Mouse (Mus musculus) hindbrain, postnatal 0 days (tissue): ENCODE measurements around the gene Kcnk15. TPM values are rescaled to one million over a fixed set of nuclear protein-coding genes. Genes with fewer than 3 reads are reported as not detected.

ENCODE experiments used
- ATAC-seq: fragments of 200-750 bp; cut with Nextera tagmentation; 2 replicates; pipeline ENCODE4 v1.8.0; 2017; ENCODE audit warnings: mild to moderate bottlenecking, moderate TSS enrichment, moderate library complexity
- DNase-seq: peaks from one replicate; pipeline ENCODE4 v3.0.0-alpha.2; 2015; ENCODE audit warnings: low spot score
- H3K27ac ChIP-seq: fragments of 300-500 bp; sonication (generic); 2 replicates; pipeline ENCODE4 v1.5.1; 2014; ENCODE audit warnings: mild to moderate bottlenecking
- H3K27me3 ChIP-seq: fragments of 300-500 bp; sonication (generic); 2 replicates; pipeline ENCODE4 v1.6.1; 2014; ENCODE audit warnings: low read length, mixed read lengths; ENCODE audit not compliant: insufficient read depth
- H3K36me3 ChIP-seq: fragments of 300-500 bp; sonication (generic); 2 replicates; pipeline ENCODE4 v1.6.1; 2014; ENCODE audit warnings: low read length, mixed read lengths; ENCODE audit not compliant: insufficient read depth
- H3K4me1 ChIP-seq: fragments of 300-500 bp; sonication (generic); 2 replicates; pipeline ENCODE4 v1.6.1; 2014; ENCODE audit warnings: antibody characterized with exemption, low read length, mixed read lengths; ENCODE audit not compliant: insufficient read depth
- H3K4me2 ChIP-seq: fragments of 300-500 bp; sonication (generic); 2 replicates; pipeline ENCODE4 v1.6.1; 2014; ENCODE audit warnings: low read depth, mild to moderate bottlenecking, low read length, moderate library complexity, mixed read lengths
- H3K4me3 ChIP-seq: fragments of 300-500 bp; sonication (generic); 2 replicates; pipeline ENCODE4 v1.5.1; 2014; ENCODE audit warnings: low read length
- H3K9ac ChIP-seq: fragments of 300-500 bp; sonication (generic); replicated peaks from 2 replicates; pipeline ENCODE4 v1.6.1; 2014; ENCODE audit warnings: mild to moderate bottlenecking, low read length, moderate library complexity, mixed read lengths
- H3K9me3 ChIP-seq: fragments of 300-500 bp; sonication (generic); 2 replicates; pipeline ENCODE4 v1.6.1; 2016; ENCODE audit warnings: low read length, mixed read lengths
- CTCF ChIP-seq: IDR thresholded peaks from 2 replicates; pipeline ENCODE4 v1.5.1; 2016; ENCODE audit warnings: antibody characterized with exemption, control low read depth, low read depth
- whole genome bisulfite sequencing: fragments of 180-500 bp; shearing (Covaris S2); extraction: QIAGEN DNeasy Blood & Tissue Kit; methylation state at CpG from one replicate; pipeline ENCODE4 v1.1.7; 2014; 5-methylcytosine and 5-hydroxymethylcytosine counted together
- polyA plus RNA-seq: library from polyadenylated mRNA; unstranded; fragments of >200 nt; fragmentation: Nextera tagmentation; extraction: Ambion mirVana; gene quantifications from 2 replicates; pipeline ENCODE4 v1.2.1, GENCODE M21; 2015
- total RNA-seq: library from RNA; depleted of rRNA; stranded (reverse); fragments of >200 nt; gene quantifications from 2 replicates; pipeline ENCODE4 v1.2.3, GENCODE M21; 2014

Gene Kcnk15
- total and polyA plus RNA-seq, 2 experiments from 2014 or later = 0.40 to 0.58 TPM

GRCm38 (mm10) chr2:163889411-163889810 is 36.0 kb downstream of the Kcnk15 start:
- Histone ChIP-seq H3K27ac (no peak overlapping the region), H3K9me3 (no peaks in the 10 kb centered on the region), H3K9ac (no peak overlapping the region), H3K4me2 (no peak overlapping the region), H3K36me3 (no peaks in the 10 kb centered on the region), H3K27me3 (no peaks in the 10 kb centered on the region), H3K4me3 (no peak overlapping the region), H3K4me1 (no peaks in the 10 kb centered on the region)
- WGBS = 44% methylated on average over 6 of the region's 6 CpGs
- ATAC-seq (no peak), DNase-seq (no peak)
- TF ChIP-seq CTCF = no peak

GRCm38 (mm10) chr2:163890586-163890985 is 37.1 kb downstream of the Kcnk15 start:
- WGBS = 56% methylated on average over 11 of the region's 11 CpGs
- Histone ChIP-seq H3K27ac (no peak overlapping the region), H3K36me3 (no peaks in the 10 kb centered on the region), H3K9ac (no peak overlapping the region), H3K4me3 (no peak overlapping the region), H3K27me3 (no peaks in the 10 kb centered on the region), H3K4me2 (no peak overlapping the region), H3K4me1 (no peaks in the 10 kb centered on the region), H3K9me3 (no peaks in the 10 kb centered on the region)
- ATAC-seq = peak; percentile 43; the same call in 1 of the 2 replicates
- no peak for TF ChIP-seq CTCF
- DNase-seq = no peak

GRCm38 (mm10) chr2:163891271-163891670 is 37.8 kb downstream of the Kcnk15 start:
- H3K27me3 ChIP-seq = no peaks in the 10 kb centered on the region
- DNase-seq (no peak), ATAC-seq (no peak)
- TF ChIP-seq CTCF = no peak
- 93% methylated on average over 11 of the region's 11 CpGs for WGBS
- H3K9me3 ChIP-seq = no peaks in the 10 kb centered on the region
- H3K36me3 ChIP-seq = no peaks in the 10 kb centered on the region
- H3K27ac ChIP-seq = no peak overlapping the region
- H3K4me2 ChIP-seq = no peak overlapping the region
- H3K4me3 ChIP-seq = no peak overlapping the region
- H3K4me1 ChIP-seq = no peaks in the 10 kb centered on the region
- H3K9ac ChIP-seq = no peak overlapping the region

GRCm38 (mm10) chr2:163893446-163894370 is 40.3 kb downstream of the Kcnk15 start:
- ATAC-seq = no peak
- no peaks in the 10 kb centered on the region for H3K27me3 ChIP-seq

GRCm38 (mm10) chr2:163895156-163895555 is 41.7 kb downstream of the Kcnk15 start:
- 80% methylated on average over 2 of the region's 2 CpGs for WGBS

More at GRCm38 (mm10) chr2:163893446-163894370, 40.3 kb downstream of the Kcnk15 start:
- no peak overlapping the region for H3K4me3 ChIP-seq
- no peak overlapping the region for H3K27ac ChIP-seq
- DNase-seq = no peak
- H3K4me1 ChIP-seq = no peaks in the 10 kb centered on the region
- no peak overlapping the region for H3K9ac ChIP-seq
- H3K36me3 ChIP-seq = no peaks in the 10 kb centered on the region
- no peak for TF ChIP-seq CTCF
- H3K4me2 ChIP-seq = no peak overlapping the region
- 68% methylated on average over 7 of the region's 7 CpGs for WGBS
- no peaks in the 10 kb centered on the region for H3K9me3 ChIP-seq

GRCm38 (mm10) chr2:163897026-163897425 is 43.6 kb downstream of the Kcnk15 start:
- Histone ChIP-seq H3K4me2 (no peak overlapping the region), H3K27ac (no peak overlapping the region), H3K27me3 (no peaks in the 10 kb centered on the region), H3K4me3 (no peak overlapping the region), H3K9me3 (no peaks in the 10 kb centered on the region), H3K9ac (no peak overlapping the region), H3K4me1 (peaks cover 5% of the 10 kb centered on the region; the same call in 1 of the 2 replicates), H3K36me3 (no peaks in the 10 kb centered on the region)
- DNase-seq (no peak), ATAC-seq (no peak)
- no peak for TF ChIP-seq CTCF
- 90% methylated on average over 7 of the region's 7 CpGs for WGBS

More at GRCm38 (mm10) chr2:163895156-163895555, 41.7 kb downstream of the Kcnk15 start:
- no peak overlapping the region for H3K4me3 ChIP-seq
- ATAC-seq (no peak), DNase-seq (no peak)
- peaks cover 5% of the 10 kb centered on the region; the same call in 1 of the 2 replicates for H3K4me1 ChIP-seq
- no peak overlapping the region for H3K9ac ChIP-seq
- TF ChIP-seq CTCF = no peak
- H3K36me3 ChIP-seq = no peaks in the 10 kb centered on the region
- H3K27ac ChIP-seq = no peak overlapping the region
- H3K9me3 ChIP-seq = no peaks in the 10 kb centered on the region
- no peak overlapping the region for H3K4me2 ChIP-seq
- no peaks in the 10 kb centered on the region for H3K27me3 ChIP-seq
